Mouse (Mus musculus): ENCODE measurements around the gene Alpi. TPM values are rescaled to one million over a fixed set of nuclear protein-coding genes. Genes with fewer than 3 reads are reported as not detected.

Alpi gene
- polyA plus RNA-seq, 1 experiment from 2014 or later, result 39.8 TPM

- no peak for ATAC-seq (ENCODE audit: insufficient read depth, low FRiP score)
- 70% methylated on average over 17 of the region's 17 CpGs for WGBS
- Histone ChIP-seq H3K27me3 (ENCODE audit: control insufficient read depth, insufficient read depth, low read length) (no peaks in the 10 kb centered on the region), H3K4me2 (ENCODE audit: low read depth, low read length) (no peak overlapping the region), H3K9me3 (replicated peaks; ENCODE audit: control insufficient read depth, low read length) (no peaks in the 10 kb centered on the region), H3K4me3 (replicated peaks; ENCODE audit: low read length) (no peak overlapping the region), H3K9ac (ENCODE audit: low read length) (no peak overlapping the region), H3K27ac (ENCODE audit: low read length) (no peak overlapping the region), H3K4me1 (ENCODE audit: control insufficient read depth, insufficient read depth, low read length) (no peaks in the 10 kb centered on the region), H3K36me3 (ENCODE audit: control insufficient read depth, insufficient read depth, low read length) (no peaks in the 10 kb centered on the region)
These were observed 14.4 kb downstream of the Alpi start for GRCm38 (mm10) chr1:87086964-87087363.

- no peak overlapping the region for H3K9ac ChIP-seq (ENCODE audit: low read length)
- WGBS, result 65% methylated on average over 4 of the region's 4 CpGs
- no peak overlapping the region for H3K4me3 ChIP-seq (replicated peaks; ENCODE audit: low read length)
- H3K27ac ChIP-seq (ENCODE audit: low read length), result no peak overlapping the region
- no peak for ATAC-seq (ENCODE audit: insufficient read depth, low FRiP score)
- H3K27me3 ChIP-seq (ENCODE audit: control insufficient read depth, insufficient read depth, low read length), result no peaks in the 10 kb centered on the region
- H3K36me3 ChIP-seq (ENCODE audit: control insufficient read depth, insufficient read depth, low read length), result no peaks in the 10 kb centered on the region
- no peaks in the 10 kb centered on the region for H3K4me1 ChIP-seq (ENCODE audit: control insufficient read depth, insufficient read depth, low read length)
- H3K9me3 ChIP-seq (replicated peaks; ENCODE audit: control insufficient read depth, low read length), result no peaks in the 10 kb centered on the region
- no peak overlapping the region for H3K4me2 ChIP-seq (ENCODE audit: low read depth, low read length)
These were observed 15.2 kb downstream of the Alpi start for GRCm38 (mm10) chr1:87086196-87086595.

GRCm38 (mm10) chr1:87073776-87074175 lies 27.6 kb downstream of the Alpi start:
- Histone ChIP-seq H3K4me3 (replicated peaks; ENCODE audit: low read length) (no peak overlapping the region), H3K36me3 (ENCODE audit: control insufficient read depth, insufficient read depth, low read length) (no peaks in the 10 kb centered on the region), H3K4me2 (ENCODE audit: low read depth, low read length) (no peak overlapping the region), H3K27me3 (ENCODE audit: control insufficient read depth, insufficient read depth, low read length) (no peaks in the 10 kb centered on the region), H3K9me3 (replicated peaks; ENCODE audit: control insufficient read depth, low read length) (no peaks in the 10 kb centered on the region), H3K4me1 (ENCODE audit: control insufficient read depth, insufficient read depth, low read length) (no peaks in the 10 kb centered on the region), H3K27ac (ENCODE audit: low read length) (no peak overlapping the region), H3K9ac (ENCODE audit: low read length) (no peak overlapping the region)
- 80% methylated on average over 8 of the region's 8 CpGs for WGBS
- ATAC-seq (ENCODE audit: insufficient read depth, low FRiP score), result no peak

GRCm38 (mm10) chr1:87070720-87071119 lies 30.7 kb downstream of the Alpi start:
- ATAC-seq (ENCODE audit: insufficient read depth, low FRiP score), result peak; percentile 39; the same call in 1 of the 2 replicates

GRCm38 (mm10) chr1:87060913-87061312 lies 40.5 kb downstream of the Alpi start:
- no peak overlapping the region for H3K27ac ChIP-seq (ENCODE audit: low read length)
- H3K9me3 ChIP-seq (replicated peaks; ENCODE audit: control insufficient read depth, low read length), result no peaks in the 10 kb centered on the region
- no peak overlapping the region for H3K4me2 ChIP-seq (ENCODE audit: low read depth, low read length)
- ATAC-seq (ENCODE audit: insufficient read depth, low FRiP score), result no peak
- no peaks in the 10 kb centered on the region for H3K36me3 ChIP-seq (ENCODE audit: control insufficient read depth, insufficient read depth, low read length)
- H3K9ac ChIP-seq (ENCODE audit: low read length), result no peak overlapping the region
- no peaks in the 10 kb centered on the region for H3K27me3 ChIP-seq (ENCODE audit: control insufficient read depth, insufficient read depth, low read length)
- H3K4me3 ChIP-seq (replicated peaks; ENCODE audit: low read length), result no peak overlapping the region
- H3K4me1 ChIP-seq (ENCODE audit: control insufficient read depth, insufficient read depth, low read length), result no peaks in the 10 kb centered on the region

More at GRCm38 (mm10) chr1:87070720-87071119, 30.7 kb downstream of the Alpi start:
- H3K27ac ChIP-seq (ENCODE audit: low read length), result no peak overlapping the region
- no peak overlapping the region for H3K4me3 ChIP-seq (replicated peaks; ENCODE audit: low read length)
- no peak overlapping the region for H3K4me2 ChIP-seq (ENCODE audit: low read depth, low read length)
- H3K27me3 ChIP-seq (ENCODE audit: control insufficient read depth, insufficient read depth, low read length), result no peaks in the 10 kb centered on the region
- WGBS, result 49% methylated on average over 16 of the region's 16 CpGs
- H3K4me1 ChIP-seq (ENCODE audit: control insufficient read depth, insufficient read depth, low read length), result no peaks in the 10 kb centered on the region
- no peaks in the 10 kb centered on the region for H3K9me3 ChIP-seq (replicated peaks; ENCODE audit: control insufficient read depth, low read length)
- H3K9ac ChIP-seq (ENCODE audit: low read length), result no peak overlapping the region
- no peaks in the 10 kb centered on the region for H3K36me3 ChIP-seq (ENCODE audit: control insufficient read depth, insufficient read depth, low read length)

GRCm38 (mm10) chr1:87059042-87059665 lies 42.3 kb downstream of the Alpi start:
- Histone ChIP-seq H3K27me3 (ENCODE audit: control insufficient read depth, insufficient read depth, low read length) (no peaks in the 10 kb centered on the region), H3K4me2 (ENCODE audit: low read depth, low read length) (no peak overlapping the region), H3K4me3 (replicated peaks; ENCODE audit: low read length) (no peak overlapping the region), H3K36me3 (ENCODE audit: control insufficient read depth, insufficient read depth, low read length) (no peaks in the 10 kb centered on the region), H3K9me3 (replicated peaks; ENCODE audit: control insufficient read depth, low read length) (no peaks in the 10 kb centered on the region), H3K4me1 (ENCODE audit: control insufficient read depth, insufficient read depth, low read length) (0 out of 2 replicates have a peak, but pooled peaks cover 3% of the 10 kb centered on the region), H3K27ac (ENCODE audit: low read length) (no peak overlapping the region), H3K9ac (ENCODE audit: low read length) (no peak overlapping the region)
- no peak for ATAC-seq (ENCODE audit: insufficient read depth, low FRiP score)
- 74% methylated on average over 8 of the region's 8 CpGs for WGBS

- H3K4me2 ChIP-seq (ENCODE audit: low read depth, low read length), result no peak overlapping the region
- no peaks in the 10 kb centered on the region for H3K9me3 ChIP-seq (replicated peaks; ENCODE audit: control insufficient read depth, low read length)
- no peak overlapping the region for H3K27ac ChIP-seq (ENCODE audit: low read length)
- 76% methylated on average over 4 of the region's 4 CpGs for WGBS
- 0 out of 2 replicates have a peak, but pooled peaks cover 3% of the 10 kb centered on the region for H3K4me1 ChIP-seq (ENCODE audit: control insufficient read depth, insufficient read depth, low read length)
- no peaks in the 10 kb centered on the region for H3K27me3 ChIP-seq (ENCODE audit: control insufficient read depth, insufficient read depth, low read length)
- no peaks in the 10 kb centered on the region for H3K36me3 ChIP-seq (ENCODE audit: control insufficient read depth, insufficient read depth, low read length)
- H3K9ac ChIP-seq (ENCODE audit: low read length), result no peak overlapping the region
- no peak overlapping the region for H3K4me3 ChIP-seq (replicated peaks; ENCODE audit: low read length)
- no peak for ATAC-seq (ENCODE audit: insufficient read depth, low FRiP score)
These were observed 44.3 kb downstream of the Alpi start for GRCm38 (mm10) chr1:87057075-87057474.

- H3K27me3 ChIP-seq (ENCODE audit: control insufficient read depth, insufficient read depth, low read length), result no peaks in the 10 kb centered on the region
- H3K4me2 ChIP-seq (ENCODE audit: low read depth, low read length), result no peak overlapping the region
- 0 out of 2 replicates have a peak, but pooled peaks cover 3% of the 10 kb centered on the region for H3K4me1 ChIP-seq (ENCODE audit: control insufficient read depth, insufficient read depth, low read length)
- no peak overlapping the region for H3K27ac ChIP-seq (ENCODE audit: low read length)
- no peaks in the 10 kb centered on the region for H3K9me3 ChIP-seq (replicated peaks; ENCODE audit: control insufficient read depth, low read length)
- ATAC-seq (ENCODE audit: insufficient read depth, low FRiP score), result no peak
- H3K4me3 ChIP-seq (replicated peaks; ENCODE audit: low read length), result no peak overlapping the region
- no peak overlapping the region for H3K9ac ChIP-seq (ENCODE audit: low read length)
- H3K36me3 ChIP-seq (ENCODE audit: control insufficient read depth, insufficient read depth, low read length), result no peaks in the 10 kb centered on the region
- WGBS, result 76% methylated on average over 4 of the region's 4 CpGs
These were observed 50.0 kb downstream of the Alpi start for GRCm38 (mm10) chr1:87051369-87051768.

- H3K27ac ChIP-seq (ENCODE audit: low read length), result no peak overlapping the region
- ATAC-seq (ENCODE audit: insufficient read depth, low FRiP score), result no peak
- 67% methylated on average over 1 of the region's 1 CpGs for WGBS
These were observed 50.7 kb downstream of the Alpi start for GRCm38 (mm10) chr1:87050700-87051099.

More at GRCm38 (mm10) chr1:87050700-87051099, 50.7 kb downstream of the Alpi start:
- Histone ChIP-seq H3K4me1 (ENCODE audit: control insufficient read depth, insufficient read depth, low read length) (0 out of 2 replicates have a peak, but pooled peaks cover 3% of the 10 kb centered on the region), H3K36me3 (ENCODE audit: control insufficient read depth, insufficient read depth, low read length) (no peaks in the 10 kb centered on the region), H3K4me2 (ENCODE audit: low read depth, low read length) (no peak overlapping the region), H3K27me3 (ENCODE audit: control insufficient read depth, insufficient read depth, low read length) (no peaks in the 10 kb centered on the region), H3K9me3 (replicated peaks; ENCODE audit: control insufficient read depth, low read length) (no peaks in the 10 kb centered on the region), H3K4me3 (replicated peaks; ENCODE audit: low read length) (no peak overlapping the region), H3K9ac (ENCODE audit: low read length) (no peak overlapping the region)
